Mouse (Mus musculus) CH12.LX (cell line): ENCODE measurements around the gene Fbrsl1.

Experiments used
- CHD1 ChIP-seq: IDR thresholded peaks from 2 replicates; pipeline ENCODE4 v1.6.1; 2012; ENCODE audit warnings: low read depth, low read length, improper control_type of control experiment, inconsistent platforms
- CTCF ChIP-seq, 2 experiments: IDR thresholded peaks in 1 of 2; conservative IDR thresholded peaks in 1 of 2; 2 replicates each; pipeline ENCODE4 v1.5.1; 2011 to 2012; ENCODE audit warnings: low read depth in 2 of 2, low read length in 2 of 2, improper control_type of control experiment in 1 of 2, inconsistent platforms in 1 of 2, mild to moderate bottlenecking in 1 of 2, moderate library complexity in 1 of 2
- GABPA ChIP-seq: IDR thresholded peaks from 2 replicates; pipeline ENCODE4 v1.6.1; 2012; ENCODE audit warnings: low read depth, low read length, improper control_type of control experiment, inconsistent platforms; ENCODE audit not compliant: insufficient replicate concordance
- MAZ ChIP-seq: IDR thresholded peaks from 2 replicates; pipeline ENCODE4 v1.6.1; 2012; ENCODE audit warnings: low read depth, mild to moderate bottlenecking, inconsistent platforms, low read length, improper control_type of control experiment, moderate library complexity
- NELFE ChIP-seq: IDR thresholded peaks from 2 replicates; pipeline ENCODE4 v1.6.1; 2011; ENCODE audit warnings: low read depth, low read length, improper control_type of control experiment
- UBTF ChIP-seq: IDR thresholded peaks from 2 replicates; pipeline ENCODE4 v1.6.1; 2012; ENCODE audit warnings: low read depth, mild to moderate bottlenecking, inconsistent platforms, low read length, improper control_type of control experiment, moderate library complexity
- ZC3H11A ChIP-seq: IDR thresholded peaks from 2 replicates; pipeline ENCODE4 v1.6.1; 2012; ENCODE audit warnings: low read depth, mild to moderate bottlenecking, inconsistent platforms, low read length, improper control_type of control experiment

DNA sequence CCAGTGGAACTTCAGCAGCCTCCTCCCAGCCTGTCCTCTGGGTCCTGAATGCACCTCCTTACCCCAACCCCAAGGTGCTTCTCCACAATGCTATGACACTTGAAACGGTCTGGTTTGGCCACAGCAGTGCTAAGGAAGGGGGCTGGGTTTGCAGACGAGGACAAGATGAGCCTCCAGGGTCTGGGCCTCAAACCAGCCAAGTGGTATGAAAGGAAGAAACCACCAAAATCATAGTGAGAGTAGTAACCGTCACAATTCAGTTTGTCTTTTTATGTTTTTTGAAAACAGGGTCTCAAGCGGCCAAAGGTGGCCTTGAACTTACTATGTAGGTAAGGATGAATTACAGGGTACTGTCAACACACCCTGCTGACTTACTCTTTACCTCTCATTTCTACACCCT is 23.1 kb downstream of the Fbrsl1 start:
- TF ChIP-seq UBTF (no peak), CTCF (conservative IDR thresholded peaks at IDR 0.05 in 1 of 2, IDR thresholded peaks at IDR 0.05 in 1 of 2; ENCODE audit: low read depth in 2 of 2, low read length in 2 of 2) (no peak), ZC3H11A (no peak), CHD1 (no peak), GABPA (no peak), MAZ (no peak), NELFE (no peak)
